Mouse (Mus musculus) MEL (cell line): ENCODE measurements around the gene Smim20. TPM values are rescaled to one million over a fixed set of nuclear protein-coding genes. Genes with fewer than 3 reads are reported as not detected.

Experiments used
- DNase-seq: peaks from one replicate; pipeline ENCODE4 v3.0.0; 2011; ENCODE audit warnings: low read depth, low spot score
- H3K27ac ChIP-seq: 2 replicates; pipeline ENCODE4 v1.5.1; 2012; ENCODE audit warnings: low read depth, mild to moderate bottlenecking, control low read depth, low read length, moderate library complexity; ENCODE audit not compliant: control insufficient read depth
- H3K27me3 ChIP-seq, 2 experiments: fragments of 150-350 bp in 1 of 2; sonication (generic) in 1 of 2; 2 replicates each; pipeline ENCODE4 v1.6.1; 2012; ENCODE audit warnings: low read length in 2 of 2, mild to moderate bottlenecking in 2 of 2, improper control_type of control experiment in 1 of 2, moderate library complexity in 1 of 2; ENCODE audit not compliant: insufficient read depth in 2 of 2, control insufficient read depth in 1 of 2
- H3K36me3 ChIP-seq, 2 experiments: 2 replicates each; pipeline ENCODE4 v1.6.1; 2012 to 2014; ENCODE audit warnings: low read length in 2 of 2, improper control_type of control experiment in 1 of 2, inconsistent platforms in 1 of 2, mild to moderate bottlenecking in 1 of 2; ENCODE audit not compliant: insufficient read depth in 2 of 2, control insufficient read depth in 1 of 2
- H3K4me1 ChIP-seq, 2 experiments: fragments of 150-350 bp in 1 of 2; sonication (generic) in 1 of 2; 2 replicates each; pipeline ENCODE4 v1.6.1; 2012; ENCODE audit warnings: low read length in 2 of 2, improper control_type of control experiment in 1 of 2, mild to moderate bottlenecking in 1 of 2; ENCODE audit not compliant: insufficient read depth in 2 of 2, control insufficient read depth in 1 of 2
- H3K4me3 ChIP-seq, 2 experiments: fragments of 150-350 bp in 1 of 2; sonication (generic) in 1 of 2; 2 replicates each; pipeline ENCODE4 v1.5.1; 2012; ENCODE audit warnings: low read depth in 2 of 2, low read length in 2 of 2, mild to moderate bottlenecking in 2 of 2, moderate library complexity in 2 of 2, control low read depth in 1 of 2, improper control_type of control experiment in 1 of 2; ENCODE audit not compliant: control insufficient read depth in 1 of 2, insufficient read depth in 1 of 2
- H3K79me2 ChIP-seq: 2 replicates; pipeline ENCODE4 v1.6.1; 2012; ENCODE audit warnings: mild to moderate bottlenecking, low read length, moderate library complexity; ENCODE audit not compliant: control insufficient read depth, poor library complexity, insufficient read depth
- H3K9ac ChIP-seq: 2 replicates; pipeline ENCODE4 v1.6.1; 2012; ENCODE audit warnings: low read depth, mild to moderate bottlenecking, control low read depth, low read length, moderate library complexity; ENCODE audit not compliant: control insufficient read depth, poor library complexity, severe bottlenecking
- H3K9me3 ChIP-seq: fragments of 150-350 bp; sonication (generic); replicated peaks from 2 replicates; pipeline ENCODE4 v1.6.1; 2012; ENCODE audit warnings: mild to moderate bottlenecking, low read length, improper control_type of control experiment, moderate library complexity; ENCODE audit not compliant: insufficient read depth
- BHLHE40 ChIP-seq: IDR thresholded peaks from 2 replicates; pipeline ENCODE4 v1.6.1; 2012; ENCODE audit warnings: low read depth, mild to moderate bottlenecking, inconsistent platforms, low read length, improper control_type of control experiment, borderline replicate concordance
- E2F4 ChIP-seq: IDR thresholded peaks from 2 replicates; pipeline ENCODE4 v1.6.1; 2011; ENCODE audit warnings: low read depth, low read length, improper control_type of control experiment, borderline replicate concordance
- ELF1 ChIP-seq: IDR thresholded peaks from 2 replicates; pipeline ENCODE4 v1.6.1; 2014; ENCODE audit warnings: low read depth, mild to moderate bottlenecking, inconsistent platforms, low read length, improper control_type of control experiment, moderate library complexity
- EP300 ChIP-seq, 2 experiments: IDR thresholded peaks; 2 replicates each; pipeline ENCODE4 v1.6.1; 2011; ENCODE audit warnings: improper control_type of control experiment in 2 of 2, low read length in 2 of 2, low read depth in 1 of 2, mild to moderate bottlenecking in 1 of 2
- GATA1 ChIP-seq: IDR thresholded peaks from 2 replicates; pipeline ENCODE4 v1.6.1; 2011; ENCODE audit warnings: low read depth, low read length, improper control_type of control experiment
- JUND ChIP-seq: IDR thresholded peaks from 2 replicates; pipeline ENCODE4 v1.6.1; 2011; ENCODE audit warnings: low read depth, mild to moderate bottlenecking, improper control_type of control experiment, low read length
- MAFK ChIP-seq: IDR thresholded peaks from 2 replicates; pipeline ENCODE4 v1.6.1; 2011; ENCODE audit warnings: low read depth, mild to moderate bottlenecking, low read length, improper control_type of control experiment, borderline replicate concordance
- MAX ChIP-seq: IDR thresholded peaks from 2 replicates; pipeline ENCODE4 v1.6.1; 2011; ENCODE audit warnings: low read length, improper control_type of control experiment
- MAZ ChIP-seq: IDR thresholded peaks from 2 replicates; pipeline ENCODE4 v1.6.1; 2012; ENCODE audit warnings: low read depth, mild to moderate bottlenecking, inconsistent platforms, low read length, improper control_type of control experiment
- MEF2A ChIP-seq: IDR thresholded peaks from 2 replicates; pipeline ENCODE4 v1.6.1; 2014; ENCODE audit warnings: low read depth, mild to moderate bottlenecking, inconsistent platforms, low read length, improper control_type of control experiment; ENCODE audit not compliant: poor library complexity, insufficient replicate concordance, severe bottlenecking; ENCODE audit errors: extremely low read depth
- MXI1 ChIP-seq: IDR thresholded peaks from 2 replicates; pipeline ENCODE4 v1.6.1; 2011; ENCODE audit warnings: mild to moderate bottlenecking, low read depth, low read length, improper control_type of control experiment
- POLR2A ChIP-seq, 2 experiments: IDR thresholded peaks; 2 replicates each; pipeline ENCODE4 v1.6.1; 2011 to 2012; ENCODE audit warnings: low read length in 2 of 2, mild to moderate bottlenecking in 2 of 2, control low read depth in 1 of 2, improper control_type of control experiment in 1 of 2, low read depth in 1 of 2, moderate library complexity in 1 of 2; ENCODE audit not compliant: control insufficient read depth in 1 of 2, insufficient read depth in 1 of 2, poor library complexity in 1 of 2
- POLR2AphosphoS5 ChIP-seq: IDR thresholded peaks from 2 replicates; pipeline ENCODE4 v1.6.1; 2012; ENCODE audit warnings: low read depth, borderline replicate concordance, mild to moderate bottlenecking, inconsistent platforms, low read length, moderate library complexity, mixed read lengths
- RAD21 ChIP-seq: IDR thresholded peaks from 2 replicates; pipeline ENCODE4 v1.6.1; 2011; ENCODE audit warnings: mild to moderate bottlenecking, low read depth, low read length, improper control_type of control experiment
- SIN3A ChIP-seq: IDR thresholded peaks from 2 replicates; pipeline ENCODE4 v1.6.1; 2012; ENCODE audit warnings: low read length, improper control_type of control experiment, inconsistent platforms
- TCF12 ChIP-seq: IDR thresholded peaks from 2 replicates; pipeline ENCODE4 v1.6.1; 2014; ENCODE audit warnings: low read depth, mild to moderate bottlenecking, inconsistent platforms, low read length, improper control_type of control experiment, moderate library complexity
- UBTF ChIP-seq: IDR thresholded peaks from 2 replicates; pipeline ENCODE4 v1.6.1; 2012; ENCODE audit warnings: low read depth, mild to moderate bottlenecking, inconsistent platforms, low read length, improper control_type of control experiment, moderate library complexity, borderline replicate concordance; ENCODE audit not compliant: insufficient read depth
- USF2 ChIP-seq, 2 experiments: IDR thresholded peaks; 2 replicates each; pipeline ENCODE4 v1.6.1; 2011 to 2012; ENCODE audit warnings: improper control_type of control experiment in 2 of 2, low read length in 2 of 2, borderline replicate concordance in 1 of 2, inconsistent platforms in 1 of 2, low read depth in 1 of 2, mild to moderate bottlenecking in 1 of 2; ENCODE audit not compliant: insufficient read depth in 1 of 2
- ZNF384 ChIP-seq: IDR thresholded peaks from 2 replicates; pipeline ENCODE4 v1.6.1; 2012; ENCODE audit warnings: low read depth, mild to moderate bottlenecking, inconsistent platforms, low read length, improper control_type of control experiment
- polyA plus RNA-seq, 2 experiments: library from polyadenylated mRNA; stranded (reverse) in 1 of 2; unstranded in 1 of 2; fragments of >175 nt in 1 of 2; fragments of >200 nt in 1 of 2; gene quantifications; 2 replicates each; pipeline versions ENCODE4 v1.2.1 to v1.2.4; 2012; ENCODE audit warnings: low replicate concordance in 2 of 2, low read depth in 1 of 2; ENCODE audit not compliant: insufficient read length in 2 of 2, insufficient read depth in 1 of 2, missing spikeins in 1 of 2
- total RNA-seq: library from RNA; depleted of rRNA; stranded (reverse); fragments of 300-350 nt; gene quantifications from 2 replicates; pipeline ENCODE4 v1.2.3, GENCODE M21; 2012

The Smim20 gene
- total and polyA plus RNA-seq, 3 experiments = 54.5 to 57.7 TPM; not detected in 1

DNA sequence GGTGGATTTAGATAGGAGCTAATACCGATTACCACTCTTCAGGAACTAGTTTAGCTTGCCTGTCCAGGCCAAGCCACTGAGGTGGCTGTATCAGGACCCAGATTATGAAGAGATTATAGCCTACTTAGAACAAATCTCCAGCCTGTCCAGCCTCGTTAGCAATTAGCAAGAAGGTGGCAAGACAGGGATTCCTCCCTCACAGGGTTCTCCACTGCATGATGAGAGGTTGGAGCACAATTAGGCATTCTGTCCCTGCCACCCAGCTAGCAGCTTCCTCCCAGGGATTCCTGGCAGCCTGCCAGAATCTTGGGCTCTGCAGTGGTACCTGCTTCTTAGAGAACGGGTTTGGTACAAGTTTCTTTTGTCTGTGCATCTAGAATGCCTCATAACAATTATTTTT is 8.5 kb downstream of the Smim20 start:
- Histone ChIP-seq H3K36me3 (peaks cover 0 to 11% of the 10 kb centered on the region in 2 experiments; a peak in 2 of 4 replicates), H3K9me3 (no peaks in the 10 kb centered on the region), H3K27ac (no peak overlapping the region), H3K4me1 (peaks cover under 1 to 13% of the 10 kb centered on the region in 2 experiments; a peak in 3 of 4 replicates), H3K9ac (no peak overlapping the region), H3K27me3 (no peaks in the 10 kb centered on the region), H3K4me3 (no peak overlapping the region), H3K79me2 (peaks cover 2% of the 10 kb centered on the region; the same call in 1 of the 2 replicates)
- TF ChIP-seq TCF12 (no peak), ZNF384 (no peak), MEF2A (no peak), E2F4 (no peak), BHLHE40 (no peak), USF2 (IDR thresholded peaks at IDR 0.05; ENCODE audit: borderline replicate concordance in 1 of 2, insufficient read depth in 1 of 2, low read depth in 1 of 2, low read length in 2 of 2) (no peak), RAD21 (no peak), UBTF (no peak), JUND (no peak), MAFK (no peak), POLR2AphosphoS5 (no peak), EP300 (IDR thresholded peaks at IDR 0.05; ENCODE audit: low read depth in 1 of 2, low read length in 2 of 2) (no peak), ELF1 (no peak), POLR2A (IDR thresholded peaks at IDR 0.05; ENCODE audit: control insufficient read depth in 1 of 2, insufficient read depth in 1 of 2, low read depth in 1 of 2, low read length in 2 of 2, poor library complexity in 1 of 2) (no peak), GATA1 (no peak), MXI1 (no peak), SIN3A (no peak), MAX (no peak), MAZ (no peak)
- DNase-seq = no peak

- no peaks in the 10 kb centered on the region for H3K27me3 ChIP-seq
- no peaks in the 10 kb centered on the region; the same call in 1 of the 2 replicates for H3K79me2 ChIP-seq
- H3K9me3 ChIP-seq = no peaks in the 10 kb centered on the region
- H3K4me1 ChIP-seq = peaks cover 0 to 2% of the 10 kb centered on the region in 2 experiments; a peak in 2 of 4 replicates
- DNase-seq = no peak
- H3K4me3 ChIP-seq = no peak overlapping the region
- no peak overlapping the region for H3K27ac ChIP-seq
- peaks cover 0 to 2% of the 10 kb centered on the region in 2 experiments; a peak in 2 of 4 replicates for H3K36me3 ChIP-seq
- H3K9ac ChIP-seq = no peak overlapping the region
- no peak for TF ChIP-seq SIN3A
- TF ChIP-seq, all 39 proteins: peak for 0
These were observed 9.7 kb downstream of the Smim20 start for GRCm38 (mm10) chr5:53276470-53277022.
